Comparison of ENCODE assay signal across 9 mouse cellular contexts in genomic region chr15:13134086-13134485, GRCm38 (mm10). TPM values are rescaled to one million over a fixed set of nuclear protein-coding genes. Genes with fewer than 3 reads are reported as not detected.
DNase-seq lines count a peak whose midpoint lies in the region; ATAC-seq and TF ChIP-seq lines count a peak whose summit lies in the region.
"Had no signal": no experiment of that assay in that cellular context is flagged by ENCODE, and none has a peak within 500 bp of the region (broad histone marks: within the 10 kb centered on the region; RNA-seq: fewer than 3 reads in every experiment).

No protein-coding gene starts in this region.

- H3K36me3 ChIP-seq in lung, embryonic 14.5 days (ENCODE audit: insufficient read depth), result no peaks in the 10 kb centered on the region
- H3K36me3 ChIP-seq in limb, embryonic 14.5 days (ENCODE audit: control insufficient read depth, insufficient read depth, low read length), result no peaks in the 10 kb centered on the region
- H3K36me3 ChIP-seq: limb, embryonic 13.5 days had no signal

- H3K4me2 ChIP-seq in lung, embryonic 14.5 days, result no peak overlapping the region
- H3K4me2 ChIP-seq in limb, embryonic 14.5 days (replicated peaks; ENCODE audit: low read depth, low read length, severe bottlenecking), result no peak overlapping the region
- H3K4me2 ChIP-seq: limb, embryonic 13.5 days had no signal

- ATAC-seq in lung, embryonic 14.5 days (ENCODE audit: insufficient read depth), result no peak
- ATAC-seq in limb, embryonic 14.5 days (ENCODE audit: low FRiP score, low read depth), result no peak

- H3K9me3 ChIP-seq in lung, embryonic 14.5 days (ENCODE audit: low read depth, low read length), result no peaks in the 10 kb centered on the region
- no peaks in the 10 kb centered on the region for H3K9me3 ChIP-seq in limb, embryonic 14.5 days (ENCODE audit: control insufficient read depth, low read length)
- H3K9me3 ChIP-seq: limb, embryonic 13.5 days had no signal

- H3K27ac ChIP-seq in lung, embryonic 14.5 days (ENCODE audit: low read depth), result no peak overlapping the region
- no peak overlapping the region for H3K27ac ChIP-seq in cortical plate, adult 2 months (ENCODE audit: insufficient read depth, low read length)
- no peak overlapping the region for H3K27ac ChIP-seq in limb, embryonic 14.5 days (replicated peaks; ENCODE audit: low read depth, low read length)
- H3K27ac ChIP-seq: limb, embryonic 13.5 days had no signal

- peak; percentile 6 for DNase-seq in cerebellum, adult 18-20 months
- DNase-seq in cerebellum, adult 11 months, result no peak
- DNase-seq in lung, embryonic 14.5 days, result peak; percentile 75
- no peak for DNase-seq in lung, postnatal 25 days (ENCODE audit: low spot score)
- DNase-seq in limb, embryonic 14.5 days (ENCODE audit: low spot score), result peak; percentile 46
- no peak for DNase-seq in layer of hippocampus, postnatal 25 days (ENCODE audit: extremely low spot score in 1 of 2, low spot score in 1 of 2)
- no peak for DNase-seq in thymus, postnatal 14 days

- WGBS in lung, embryonic 14.5 days, result 67% methylated on average over 1 of the region's 1 CpGs
- WGBS in limb, embryonic 14.5 days, result 50% methylated on average over 1 of the region's 1 CpGs

- no peak overlapping the region for H3K9ac ChIP-seq in lung, embryonic 14.5 days
- no peak overlapping the region for H3K9ac ChIP-seq in limb, embryonic 14.5 days (ENCODE audit: low read depth, low read length, severe bottlenecking)
- H3K9ac ChIP-seq: limb, embryonic 13.5 days had no signal

- peak; percentile 53 for TF ChIP-seq CTCF in lung, embryonic 14.5 days (IDR thresholded peaks at IDR 0.05; ENCODE audit: low read depth)
- TF ChIP-seq CTCF in cortical plate, adult 2 months (IDR thresholded peaks at IDR 0.05; ENCODE audit: extremely low read depth, insufficient read depth, low read length), result peak; percentile 26; the same call in 1 of the 2 replicates

- H3K4me1 ChIP-seq in lung, embryonic 14.5 days (ENCODE audit: insufficient read depth), result no peaks in the 10 kb centered on the region
- peaks cover 4% of the 10 kb centered on the region for H3K4me1 ChIP-seq in cortical plate, adult 2 months (ENCODE audit: control insufficient read depth, insufficient read depth, low read length)
- 0 out of 2 replicates have a peak, but pooled peaks cover 6% of the 10 kb centered on the region for H3K4me1 ChIP-seq in limb, embryonic 14.5 days (ENCODE audit: control insufficient read depth, insufficient read depth, low read length)
- H3K4me1 ChIP-seq: limb, embryonic 13.5 days had no signal

- no peak for TF ChIP-seq POLR2A in cortical plate, adult 2 months (IDR thresholded peaks at IDR 0.05; ENCODE audit: extremely low read depth, insufficient read depth, low read length)
- no peak for TF ChIP-seq POLR2A in limb, embryonic 14.5 days (IDR thresholded peaks at IDR 0.05; ENCODE audit: borderline replicate concordance, extremely low read depth, insufficient read depth, insufficient read length)

- H3K27me3 ChIP-seq in lung, embryonic 14.5 days (ENCODE audit: insufficient read depth, low read length), result no peaks in the 10 kb centered on the region
- no peaks in the 10 kb centered on the region for H3K27me3 ChIP-seq in limb, embryonic 14.5 days (ENCODE audit: control insufficient read depth, insufficient read depth, low read length)
- H3K27me3 ChIP-seq: limb, embryonic 13.5 days had no signal

- no peak overlapping the region for H3K4me3 ChIP-seq in lung, embryonic 14.5 days (ENCODE audit: low read depth, low read length)
- no peak overlapping the region for H3K4me3 ChIP-seq in cortical plate, adult 2 months (ENCODE audit: insufficient read depth, low read length)
- H3K4me3 ChIP-seq in limb, embryonic 14.5 days (replicated peaks; ENCODE audit: low read length), result no peak overlapping the region
- H3K4me3 ChIP-seq: limb, embryonic 13.5 days had no signal

RNA-seq across cellular contexts. Expression of gene Cdh6, which starts 39.4 kb away (rescaled TPM):
- 2.4 and 2.6 TPM in 2 replicates for polyA plus RNA-seq in lung, embryonic 14.5 days (2014; fragmentation: Nextera tagmentation; extraction: Ambion mirVana)
- 7.0 and 7.5 TPM in 2 replicates for polyA plus RNA-seq in cortical plate, adult 2 months (2012; rRNA removed)
- 5.9 and 6.3 TPM in 2 replicates for polyA plus RNA-seq in limb, embryonic 14.5 days (2012; rRNA removed)
- 11.9 and 13.9 TPM in 2 replicates for polyA plus RNA-seq in limb, embryonic 14.5 days (2014; fragmentation: Nextera tagmentation; extraction: Ambion mirVana)
- 1 to 10 TPM; 6.2 to 7.3 TPM for total RNA-seq in layer of hippocampus, postnatal 25 days (2021)

Comparison
In these comparisons a context has a peak if more than half of its experiments do, and no peak if none do; other contexts are left out.
1. DNase-seq: peak in cerebellum, adult 18-20 months (2 of 2), lung, embryonic 14.5 days (single experiment) and limb, embryonic 14.5 days (single experiment); none in cerebellum, adult 11 months (single experiment), lung, postnatal 25 days (single experiment), layer of hippocampus, postnatal 25 days (0 of 2) and thymus, postnatal 14 days (single experiment).